Mouse (Mus musculus): ENCODE measurements around the gene Hsd11b2. TPM values are rescaled to one million over a fixed set of nuclear protein-coding genes. Genes with fewer than 3 reads are reported as not detected.
A peak's percentile ranks its signal among the peaks of the same experiment; 100 is the strongest.

Hsd11b2 gene
- polyA plus RNA-seq, 1 experiment from 2014 or later, result 4.1 TPM

DNA sequence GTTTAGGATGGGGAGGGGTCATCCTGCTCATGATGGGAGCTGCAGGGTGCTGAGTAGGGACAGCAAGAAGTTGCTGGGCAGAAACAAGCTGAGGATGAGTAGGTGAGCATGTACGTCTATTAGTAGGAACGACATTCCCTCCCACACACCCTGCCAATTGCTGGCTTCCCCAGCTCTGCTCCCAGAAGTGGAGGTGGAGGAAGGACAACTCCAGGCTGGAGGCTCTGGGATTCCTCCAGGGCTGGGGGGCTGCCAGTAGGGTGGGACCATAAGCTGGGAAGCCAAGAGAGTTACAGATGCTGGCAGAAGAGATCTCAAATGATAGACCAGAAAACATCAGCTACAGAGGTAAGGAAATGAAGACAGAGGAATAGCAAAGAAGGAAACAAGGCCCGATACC, 18.0 kb downstream of the Hsd11b2 start:
- ATAC-seq, result no peak
- H3K9ac ChIP-seq (ENCODE audit: low read depth, low read length), result no peak overlapping the region
- H3K9me3 ChIP-seq (ENCODE audit: control insufficient read depth), result no peaks in the 10 kb centered on the region
- peaks cover 50% of the 10 kb centered on the region for H3K36me3 ChIP-seq (ENCODE audit: control insufficient read depth, insufficient read depth)
- H3K4me3 ChIP-seq (ENCODE audit: low read depth, low read length), result no peak overlapping the region
- WGBS, result 84% methylated on average over 3 of the region's 3 CpGs
- 0 out of 2 replicates have a peak, but pooled peaks cover 3% of the 10 kb centered on the region for H3K4me1 ChIP-seq (replicated peaks; ENCODE audit: control insufficient read depth, insufficient read depth, low read length)
- H3K27me3 ChIP-seq (replicated peaks; ENCODE audit: control insufficient read depth, insufficient read depth, low read length), result no peaks in the 10 kb centered on the region
- no peak for TF ChIP-seq CTCF (IDR thresholded peaks at IDR 0.05; ENCODE audit: low read depth)
- H3K27ac ChIP-seq (ENCODE audit: low read depth, low read length), result no peak overlapping the region
- H3K4me2 ChIP-seq (replicated peaks; ENCODE audit: low read depth), result no peak overlapping the region

DNA sequence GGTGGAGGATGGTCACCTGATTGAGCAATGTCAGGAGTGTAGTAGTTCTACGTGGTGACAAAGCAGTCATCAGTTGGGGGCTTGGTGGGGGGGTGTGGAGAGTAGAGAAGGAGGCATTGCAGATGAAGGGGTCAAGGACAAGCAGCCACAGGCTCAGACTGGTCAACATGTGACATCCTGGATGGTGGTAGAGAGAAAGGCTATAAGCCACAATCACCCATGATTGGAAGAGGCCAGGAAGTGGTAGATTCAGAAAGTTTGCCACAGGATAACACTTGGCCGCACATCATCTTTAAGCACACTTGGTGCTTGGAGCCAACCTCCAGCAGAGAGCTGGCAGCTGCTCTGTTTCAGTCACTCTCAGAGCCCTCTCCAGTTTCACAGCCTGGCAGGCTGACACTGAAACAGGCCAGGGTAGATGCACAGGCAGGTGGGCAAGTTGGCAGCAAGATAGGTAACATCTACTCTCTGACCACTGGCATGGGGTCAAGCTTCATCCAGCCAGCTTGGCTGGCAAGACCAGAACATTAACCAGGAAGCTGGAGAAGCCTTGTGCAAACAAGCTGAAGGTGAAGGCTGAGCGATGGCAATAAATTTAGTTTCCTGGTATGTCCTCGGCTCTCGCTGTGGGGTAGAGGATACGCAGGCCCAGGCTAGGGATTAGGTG, 18.6 kb downstream of the Hsd11b2 start:
- 61% methylated on average over 6 of the region's 6 CpGs for WGBS
- TF ChIP-seq CTCF (IDR thresholded peaks at IDR 0.05; ENCODE audit: low read depth), result no peak
- H3K36me3 ChIP-seq (ENCODE audit: control insufficient read depth, insufficient read depth), result peaks cover 44% of the 10 kb centered on the region
- no peak overlapping the region for H3K27ac ChIP-seq (ENCODE audit: low read depth, low read length)
- H3K4me1 ChIP-seq (replicated peaks; ENCODE audit: control insufficient read depth, insufficient read depth, low read length), result 0 out of 2 replicates have a peak, but pooled peaks cover 3% of the 10 kb centered on the region
- no peak overlapping the region for H3K4me2 ChIP-seq (replicated peaks; ENCODE audit: low read depth)
- no peak overlapping the region for H3K4me3 ChIP-seq (ENCODE audit: low read depth, low read length)
- H3K27me3 ChIP-seq (replicated peaks; ENCODE audit: control insufficient read depth, insufficient read depth, low read length), result no peaks in the 10 kb centered on the region
- no peak overlapping the region for H3K9ac ChIP-seq (ENCODE audit: low read depth, low read length)
- H3K9me3 ChIP-seq (ENCODE audit: control insufficient read depth), result no peaks in the 10 kb centered on the region
- peak; percentile 48; the same call in 1 of the 2 replicates for ATAC-seq

GRCm38 (mm10) chr8:105538940-105539339, 20.4 kb downstream of the Hsd11b2 start:
- peaks cover 43% of the 10 kb centered on the region for H3K36me3 ChIP-seq (ENCODE audit: control insufficient read depth, insufficient read depth)
- TF ChIP-seq CTCF (IDR thresholded peaks at IDR 0.05; ENCODE audit: low read depth), result no peak
- no peaks in the 10 kb centered on the region for H3K27me3 ChIP-seq (replicated peaks; ENCODE audit: control insufficient read depth, insufficient read depth, low read length)
- no peaks in the 10 kb centered on the region for H3K9me3 ChIP-seq (ENCODE audit: control insufficient read depth)
- H3K4me1 ChIP-seq (replicated peaks; ENCODE audit: control insufficient read depth, insufficient read depth, low read length), result no peaks in the 10 kb centered on the region
- no peak overlapping the region for H3K27ac ChIP-seq (ENCODE audit: low read depth, low read length)
- 83% methylated on average over 4 of the region's 4 CpGs for WGBS
- no peak overlapping the region for H3K9ac ChIP-seq (ENCODE audit: low read depth, low read length)
- no peak overlapping the region for H3K4me3 ChIP-seq (ENCODE audit: low read depth, low read length)
- no peak for ATAC-seq
- no peak overlapping the region for H3K4me2 ChIP-seq (replicated peaks; ENCODE audit: low read depth)

DNA sequence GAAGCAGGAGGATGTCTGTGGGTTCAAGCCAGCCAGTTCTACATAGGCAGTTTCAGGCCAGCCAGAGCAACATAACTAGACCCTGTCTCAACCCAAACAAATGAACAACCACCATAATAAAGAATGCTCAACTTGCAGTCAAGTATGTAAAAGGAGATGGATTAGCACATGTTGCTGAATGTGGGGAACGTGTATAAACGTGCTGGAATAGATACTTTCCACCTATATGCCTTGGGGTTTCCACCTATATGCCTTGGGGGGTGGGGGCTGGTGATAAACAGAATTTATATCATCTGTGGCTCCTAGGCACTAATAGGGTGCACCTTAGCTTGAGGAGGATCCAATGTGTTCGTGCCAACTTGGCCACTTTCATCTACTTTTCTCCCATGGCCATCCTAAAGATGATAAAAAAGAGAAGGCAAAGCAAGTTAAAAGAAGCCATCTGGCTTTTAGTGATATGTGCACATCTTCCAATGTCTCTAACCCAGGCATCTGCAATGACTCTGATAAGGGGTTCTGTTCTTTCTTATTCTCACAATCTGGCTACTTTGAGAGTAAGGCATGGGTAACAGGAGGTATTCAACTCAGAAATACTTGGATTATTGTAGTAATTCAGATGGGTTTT, 23.6 kb downstream of the Hsd11b2 start:
- H3K9ac ChIP-seq (ENCODE audit: low read depth, low read length), result no peak overlapping the region
- no peaks in the 10 kb centered on the region for H3K27me3 ChIP-seq (replicated peaks; ENCODE audit: control insufficient read depth, insufficient read depth, low read length)
- no peaks in the 10 kb centered on the region for H3K9me3 ChIP-seq (ENCODE audit: control insufficient read depth)
- no peak overlapping the region for H3K4me3 ChIP-seq (ENCODE audit: low read depth, low read length)
- no peak for ATAC-seq
- no peak overlapping the region for H3K4me2 ChIP-seq (replicated peaks; ENCODE audit: low read depth)
- H3K4me1 ChIP-seq (replicated peaks; ENCODE audit: control insufficient read depth, insufficient read depth, low read length), result peaks cover 6% of the 10 kb centered on the region; the same call in 1 of the 2 replicates
- WGBS, result 88% methylated on average over 3 of the region's 3 CpGs
- no peak overlapping the region for H3K27ac ChIP-seq (ENCODE audit: low read depth, low read length)
- no peak for TF ChIP-seq CTCF (IDR thresholded peaks at IDR 0.05; ENCODE audit: low read depth)
- peaks cover 27% of the 10 kb centered on the region for H3K36me3 ChIP-seq (ENCODE audit: control insufficient read depth, insufficient read depth)

- ATAC-seq, result no peak
- Histone ChIP-seq H3K9me3 (ENCODE audit: control insufficient read depth) (no peaks in the 10 kb centered on the region), H3K9ac (ENCODE audit: low read depth, low read length) (no peak overlapping the region), H3K4me2 (replicated peaks; ENCODE audit: low read depth) (no peak overlapping the region), H3K36me3 (ENCODE audit: control insufficient read depth, insufficient read depth) (peaks cover 20% of the 10 kb centered on the region), H3K27me3 (replicated peaks; ENCODE audit: control insufficient read depth, insufficient read depth, low read length) (no peaks in the 10 kb centered on the region), H3K4me3 (ENCODE audit: low read depth, low read length) (no peak overlapping the region), H3K4me1 (replicated peaks; ENCODE audit: control insufficient read depth, insufficient read depth, low read length) (peaks cover 6% of the 10 kb centered on the region; the same call in 1 of the 2 replicates), H3K27ac (ENCODE audit: low read depth, low read length) (no peak overlapping the region)
- no peak for TF ChIP-seq CTCF (IDR thresholded peaks at IDR 0.05; ENCODE audit: low read depth)
- 90% methylated on average over 2 of the region's 2 CpGs for WGBS
These were observed 24.3 kb downstream of the Hsd11b2 start for GRCm38 (mm10) chr8:105542808-105543207.

DNA sequence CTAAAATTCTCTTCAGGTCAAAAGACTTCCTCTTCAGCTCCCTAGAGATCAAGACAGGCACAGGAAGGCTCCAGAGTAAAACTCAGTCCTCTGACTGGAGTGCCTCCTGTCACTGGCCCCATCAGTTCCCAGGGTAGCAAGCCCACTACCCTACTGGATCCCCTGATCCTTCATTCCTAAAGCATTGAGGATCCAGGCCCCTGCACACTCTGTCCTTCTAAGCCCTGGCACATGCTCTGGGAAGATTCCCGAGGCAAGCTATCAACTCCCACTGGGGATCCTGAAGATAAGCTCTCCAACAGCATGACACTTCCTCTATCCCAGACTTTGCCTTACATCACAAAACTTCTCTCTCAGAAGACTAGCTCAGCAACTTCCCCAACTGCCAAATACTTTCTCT, 25.1 kb downstream of the Hsd11b2 start:
- H3K4me1 ChIP-seq (replicated peaks; ENCODE audit: control insufficient read depth, insufficient read depth, low read length), result peaks cover 6% of the 10 kb centered on the region; the same call in 1 of the 2 replicates
- no peak for ATAC-seq
- H3K4me2 ChIP-seq (replicated peaks; ENCODE audit: low read depth), result no peak overlapping the region
- no peak overlapping the region for H3K4me3 ChIP-seq (ENCODE audit: low read depth, low read length)
- H3K27ac ChIP-seq (ENCODE audit: low read depth, low read length), result no peak overlapping the region
- TF ChIP-seq CTCF (IDR thresholded peaks at IDR 0.05; ENCODE audit: low read depth), result no peak
- 10% methylated on average over 1 of the region's 1 CpGs for WGBS
- 0 out of 2 replicates have a peak overlapping the region, but pooled peaks have one; percentile 11 for H3K9ac ChIP-seq (ENCODE audit: low read depth, low read length)
- H3K9me3 ChIP-seq (ENCODE audit: control insufficient read depth), result no peaks in the 10 kb centered on the region
- no peaks in the 10 kb centered on the region for H3K27me3 ChIP-seq (replicated peaks; ENCODE audit: control insufficient read depth, insufficient read depth, low read length)
- peaks cover 11% of the 10 kb centered on the region for H3K36me3 ChIP-seq (ENCODE audit: control insufficient read depth, insufficient read depth)
